Mouse (Mus musculus) cerebellum, postnatal 4 days (tissue): Measurements from ENCODE around the gene Brs3.

Experiments
- DNase-seq, 2 experiments: peaks; one replicate each; pipeline ENCODE4 v3.0.0; 2022; ENCODE audit warnings: low spot score in 2 of 2, mixed read lengths in 1 of 2

The Brs3 gene

GRCm38 (mm10) chrX:57042774-57043173 lies at the start of gene Brs3:
Brs3 (plus strand) TSS chrX:57043074.
- no peak for DNase-seq

GRCm38 (mm10) chrX:57012891-57013290 lies 30.0 kb upstream of the Brs3 start:
- DNase-seq = no peak

- no peak for DNase-seq
Measured at GRCm38 (mm10) chrX:57043869-57044268, 995 bp downstream of the Brs3 start.

GRCm38 (mm10) chrX:57052848-57053173 lies 9.9 kb downstream of the Brs3 start:
- DNase-seq = no peak

- DNase-seq = peak; percentile 57 to 74
Measured at GRCm38 (mm10) chrX:57053174-57053992, 10.5 kb downstream of the Brs3 start, which contains the start of gene Htatsf1. Htatsf1 (plus strand) TSS chrX:57053583.

GRCm38 (mm10) chrX:57053993-57054385 lies 11.1 kb downstream of the Brs3 start:
- no peak for DNase-seq

- DNase-seq = no peak
Measured at GRCm38 (mm10) chrX:57081496-57081895, 38.6 kb downstream of the Brs3 start.

GRCm38 (mm10) chrX:57087806-57088205 lies 44.9 kb downstream of the Brs3 start, which contains the start of gene Vgll1:
Vgll1 (plus strand) TSS chrX:57088106.
- DNase-seq = no peak
